Mouse (Mus musculus) kidney, adult 2 months (tissue): ENCODE results near the gene Cdc42bpg.

Source experiments
- CTCF ChIP-seq: fragments of 200-500 bp; conservative IDR thresholded peaks from 2 replicates; pipeline ENCODE4 v1.5.1; 2011; ENCODE audit warnings: low read depth, mild to moderate bottlenecking, control low read depth, low read length, moderate library complexity, mixed read lengths; ENCODE audit not compliant: insufficient read depth, insufficient read length
- POLR2A ChIP-seq: fragments of 200-500 bp; IDR thresholded peaks from one replicate; pipeline ENCODE4 v1.6.1; 2011; ENCODE audit warnings: low read depth, low read length, control low read depth

- no peak for TF ChIP-seq CTCF
- TF ChIP-seq POLR2A = no peak
Measured at GRCm38 (mm10) chr19:6372433-6372832, 66.2 kb downstream of the Cdc42bpg start.
